Mouse (Mus musculus): ENCODE data around the gene Pik3ap1. TPM values are rescaled to one million over a fixed set of nuclear protein-coding genes. Genes with fewer than 3 reads are reported as not detected.

The Pik3ap1 gene
- polyA plus RNA-seq, 2 experiments: 1.8 to 3.1 TPM

GRCm38 (mm10) chr19:41369557-41370460 lies 15.1 kb downstream of the Pik3ap1 start:
- no peaks in the 10 kb centered on the region for H3K27me3 ChIP-seq (ENCODE audit: control insufficient read depth, insufficient read depth, low read length)
- WGBS: 78% methylated on average over 11 of the region's 11 CpGs

DNA sequence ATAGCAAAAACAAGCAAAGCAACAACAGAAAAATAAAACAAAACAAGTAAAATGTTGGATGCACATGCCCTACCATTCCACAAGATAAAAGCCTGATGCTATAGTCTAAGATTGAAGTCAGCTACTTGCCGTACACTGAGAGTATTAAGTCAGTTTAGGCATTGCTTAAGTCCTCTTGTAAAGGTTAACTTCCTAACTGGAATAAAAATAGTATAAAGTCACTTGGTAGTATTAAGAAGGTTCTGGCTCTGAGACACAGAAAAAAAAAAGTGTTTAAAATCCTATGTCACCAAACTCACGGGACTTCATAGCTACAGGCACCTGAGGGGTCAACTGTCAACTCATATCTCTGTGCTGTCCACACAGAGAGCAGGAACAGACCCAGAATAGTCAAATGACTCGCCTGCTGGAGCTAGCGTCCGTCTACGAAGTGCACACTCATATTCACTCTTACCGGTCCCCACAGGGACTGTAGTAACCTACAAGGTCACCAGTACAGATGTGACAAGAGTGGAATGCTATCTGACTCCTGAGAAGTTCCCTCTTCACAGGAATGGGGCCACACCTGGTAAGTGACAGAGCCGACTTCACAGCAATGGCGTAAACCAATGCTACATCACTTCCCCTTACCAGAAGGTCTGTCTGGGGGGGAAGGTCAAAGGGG lies 17.9 kb downstream of the Pik3ap1 start:
- no peaks in the 10 kb centered on the region for H3K9me3 ChIP-seq (ENCODE audit: control insufficient read depth, low read length)
- no peak overlapping the region for H3K27ac ChIP-seq (replicated peaks; ENCODE audit: low read depth, low read length)
- no peak overlapping the region for H3K9ac ChIP-seq (ENCODE audit: low read depth, low read length, severe bottlenecking)
- no peaks in the 10 kb centered on the region for H3K4me1 ChIP-seq (ENCODE audit: control insufficient read depth, insufficient read depth, low read length)
- no peak for DNase-seq (ENCODE audit: low spot score)
- no peak overlapping the region for H3K4me3 ChIP-seq (replicated peaks; ENCODE audit: low read length)
- H3K36me3 ChIP-seq (ENCODE audit: control insufficient read depth, insufficient read depth, low read length): no peaks in the 10 kb centered on the region
- H3K27me3 ChIP-seq (ENCODE audit: control insufficient read depth, insufficient read depth, low read length): no peaks in the 10 kb centered on the region
- no peak for TF ChIP-seq POLR2A (IDR thresholded peaks at IDR 0.05; ENCODE audit: borderline replicate concordance, extremely low read depth, insufficient read depth, insufficient read length)
- no peak overlapping the region for H3K4me2 ChIP-seq (replicated peaks; ENCODE audit: low read depth, low read length, severe bottlenecking)
- WGBS: 76% methylated on average over 9 of the region's 9 CpGs
- ATAC-seq (ENCODE audit: low FRiP score, low read depth): no peak

More at GRCm38 (mm10) chr19:41369557-41370460, 15.1 kb downstream of the Pik3ap1 start:
- no peak for DNase-seq (ENCODE audit: low spot score)
- Histone ChIP-seq H3K27ac (replicated peaks; ENCODE audit: low read depth, low read length) (no peak overlapping the region), H3K9ac (ENCODE audit: low read depth, low read length, severe bottlenecking) (no peak overlapping the region), H3K9me3 (ENCODE audit: control insufficient read depth, low read length) (no peaks in the 10 kb centered on the region), H3K4me1 (ENCODE audit: control insufficient read depth, insufficient read depth, low read length) (no peaks in the 10 kb centered on the region), H3K4me3 (replicated peaks; ENCODE audit: low read length) (no peak overlapping the region), H3K36me3 (ENCODE audit: control insufficient read depth, insufficient read depth, low read length) (no peaks in the 10 kb centered on the region), H3K4me2 (replicated peaks; ENCODE audit: low read depth, low read length, severe bottlenecking) (no peak overlapping the region)
- no peak for ATAC-seq (ENCODE audit: low FRiP score, low read depth)
- no peak for TF ChIP-seq POLR2A (IDR thresholded peaks at IDR 0.05; ENCODE audit: borderline replicate concordance, extremely low read depth, insufficient read depth, insufficient read length)

GRCm38 (mm10) chr19:41366192-41366853 lies 18.6 kb downstream of the Pik3ap1 start:
- Histone ChIP-seq H3K4me1 (ENCODE audit: control insufficient read depth, insufficient read depth, low read length) (no peaks in the 10 kb centered on the region), H3K27me3 (ENCODE audit: control insufficient read depth, insufficient read depth, low read length) (no peaks in the 10 kb centered on the region), H3K36me3 (ENCODE audit: control insufficient read depth, insufficient read depth, low read length) (no peaks in the 10 kb centered on the region), H3K9me3 (ENCODE audit: control insufficient read depth, low read length) (no peaks in the 10 kb centered on the region), H3K4me2 (replicated peaks; ENCODE audit: low read depth, low read length, severe bottlenecking) (no peak overlapping the region), H3K27ac (replicated peaks; ENCODE audit: low read depth, low read length) (no peak overlapping the region), H3K4me3 (replicated peaks; ENCODE audit: low read length) (no peak overlapping the region), H3K9ac (ENCODE audit: low read depth, low read length, severe bottlenecking) (no peak overlapping the region)
- 82% methylated on average over 16 of the region's 16 CpGs for WGBS
- DNase-seq (ENCODE audit: low spot score) (no peak), ATAC-seq (ENCODE audit: low FRiP score, low read depth) (no peak)
- TF ChIP-seq POLR2A (IDR thresholded peaks at IDR 0.05; ENCODE audit: borderline replicate concordance, extremely low read depth, insufficient read depth, insufficient read length): no peak

DNA sequence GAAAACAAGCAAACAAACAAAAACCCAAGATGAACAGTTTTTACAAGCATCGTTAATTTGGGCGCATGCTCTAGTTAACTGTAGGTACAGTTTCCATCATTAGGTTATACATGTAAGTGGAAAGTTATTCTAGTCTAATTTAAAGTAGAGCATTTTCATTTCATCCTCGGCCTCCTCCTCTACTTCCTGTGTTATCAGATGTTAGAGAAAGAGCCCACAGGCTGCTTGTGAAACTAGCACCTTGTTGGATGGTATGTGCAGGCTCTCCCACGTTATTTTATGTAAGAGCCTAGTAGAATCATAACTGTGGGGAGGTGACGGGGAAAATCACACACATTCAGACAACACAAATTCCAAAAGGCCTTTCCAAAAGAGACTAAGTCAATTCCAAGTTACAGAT lies 19.3 kb downstream of the Pik3ap1 start:
- TF ChIP-seq POLR2A (IDR thresholded peaks at IDR 0.05; ENCODE audit: borderline replicate concordance, extremely low read depth, insufficient read depth, insufficient read length): no peak
- 74% methylated on average over 5 of the region's 5 CpGs for WGBS
- no peak overlapping the region for H3K4me3 ChIP-seq (replicated peaks; ENCODE audit: low read length)

DNA sequence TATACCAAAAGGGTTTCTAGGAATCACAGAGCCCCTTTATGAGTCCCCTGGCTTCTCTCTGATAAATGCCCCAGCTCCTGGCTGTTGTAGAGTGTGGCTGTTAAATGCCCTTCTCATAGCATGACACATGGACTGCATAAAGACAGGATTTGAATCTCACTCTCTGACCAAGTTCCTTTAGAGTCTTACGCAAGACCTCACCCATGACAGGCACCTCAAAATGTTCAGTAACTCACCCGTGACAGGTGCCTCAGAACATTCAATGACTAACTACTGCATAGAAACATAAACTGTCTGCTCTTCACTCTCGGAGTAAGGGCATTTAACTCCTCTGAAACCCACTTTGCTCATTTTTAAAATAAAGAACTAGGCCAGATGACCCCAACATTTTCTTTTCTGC lies 20.4 kb downstream of the Pik3ap1 start:
- no peak for TF ChIP-seq POLR2A (IDR thresholded peaks at IDR 0.05; ENCODE audit: borderline replicate concordance, extremely low read depth, insufficient read depth, insufficient read length)

More for the DNA sequence above, 19.3 kb downstream of the Pik3ap1 start:
- Histone ChIP-seq H3K9me3 (ENCODE audit: control insufficient read depth, low read length) (no peaks in the 10 kb centered on the region), H3K27ac (replicated peaks; ENCODE audit: low read depth, low read length) (no peak overlapping the region), H3K9ac (ENCODE audit: low read depth, low read length, severe bottlenecking) (no peak overlapping the region), H3K27me3 (ENCODE audit: control insufficient read depth, insufficient read depth, low read length) (no peaks in the 10 kb centered on the region), H3K4me1 (ENCODE audit: control insufficient read depth, insufficient read depth, low read length) (no peaks in the 10 kb centered on the region), H3K4me2 (replicated peaks; ENCODE audit: low read depth, low read length, severe bottlenecking) (no peak overlapping the region), H3K36me3 (ENCODE audit: control insufficient read depth, insufficient read depth, low read length) (no peaks in the 10 kb centered on the region)
- no peak for DNase-seq (ENCODE audit: low spot score)
- no peak for ATAC-seq (ENCODE audit: low FRiP score, low read depth)

More for the DNA sequence above, 20.4 kb downstream of the Pik3ap1 start:
- H3K36me3 ChIP-seq (ENCODE audit: control insufficient read depth, insufficient read depth, low read length): no peaks in the 10 kb centered on the region
- WGBS: 77% methylated on average over 3 of the region's 3 CpGs
- H3K4me3 ChIP-seq (replicated peaks; ENCODE audit: low read length): no peak overlapping the region
- no peak for DNase-seq (ENCODE audit: low spot score)
- no peak overlapping the region for H3K27ac ChIP-seq (replicated peaks; ENCODE audit: low read depth, low read length)
- H3K27me3 ChIP-seq (ENCODE audit: control insufficient read depth, insufficient read depth, low read length): no peaks in the 10 kb centered on the region
- no peak overlapping the region for H3K4me2 ChIP-seq (replicated peaks; ENCODE audit: low read depth, low read length, severe bottlenecking)
- H3K4me1 ChIP-seq (ENCODE audit: control insufficient read depth, insufficient read depth, low read length): no peaks in the 10 kb centered on the region
- no peaks in the 10 kb centered on the region for H3K9me3 ChIP-seq (ENCODE audit: control insufficient read depth, low read length)
- no peak overlapping the region for H3K9ac ChIP-seq (ENCODE audit: low read depth, low read length, severe bottlenecking)
- ATAC-seq (ENCODE audit: low FRiP score, low read depth): no peak
